Mouse (Mus musculus) bone marrow, adult 2 months (tissue): ENCODE measurements around the gene Palm.

ENCODE experiments used
- CTCF ChIP-seq: fragments of 200-500 bp; IDR thresholded peaks from 2 replicates; pipeline ENCODE4 v1.5.1; 2011; ENCODE audit warnings: low read length, control low read depth; ENCODE audit not compliant: control insufficient read depth, insufficient read depth
- POLR2A ChIP-seq: fragments of 200-500 bp; IDR thresholded peaks from 2 replicates; pipeline ENCODE4 v1.6.1; 2011; ENCODE audit warnings: low read depth, mild to moderate bottlenecking, control low read depth, low read length, borderline replicate concordance; ENCODE audit not compliant: control insufficient read depth

- no peak for TF ChIP-seq POLR2A
- no peak for TF ChIP-seq CTCF
Observed at GRCm38 (mm10) chr10:79854801-79855541, 61.6 kb downstream of the Palm start.
